Mouse (Mus musculus) heart, adult 8-10 months (tissue): ENCODE data around the gene Gm28305. TPM values are rescaled to one million over a fixed set of nuclear protein-coding genes. Genes with fewer than 3 reads are reported as not detected.

ENCODE experiments used
- DNase-seq: peaks from one replicate; pipeline ENCODE4 v3.0.0; 2022; ENCODE audit warnings: low spot score
- total RNA-seq, 4 experiments: library from RNA; stranded (reverse); gene quantifications; 2 replicates each; pipeline ENCODE4 v1.2.4; 2022

Gm28305 gene
- total RNA-seq, result 1 to 10 TPM in 1 of 4 experiments, not detected in 3; 2.0 TPM

- no peak for DNase-seq
Measured at GRCm38 (mm10) chr9:104040362-104040761, at the start of gene Gm28305. Gene Gm28305 (plus strand): TSS chr9:104040662.

GRCm38 (mm10) chr9:103996496-103996895, 44.0 kb upstream of the Gm28305 start:
- peak; percentile 55 for DNase-seq

GRCm38 (mm10) chr9:104000601-104001000, 39.9 kb upstream of the Gm28305 start:
- DNase-seq, result no peak

- peak; percentile 99 for DNase-seq
Measured at GRCm38 (mm10) chr9:104001921-104002859, 38.3 kb upstream of the Gm28305 start, which contains the start of gene Nphp3. Gene Nphp3 (plus strand): TSS chr9:104002544.

- DNase-seq, result no peak
Measured at GRCm38 (mm10) chr9:104002913-104003330, 37.5 kb upstream of the Gm28305 start.

GRCm38 (mm10) chr9:104014526-104014925, 25.9 kb upstream of the Gm28305 start:
- DNase-seq, result no peak

GRCm38 (mm10) chr9:104021026-104021425, 19.4 kb upstream of the Gm28305 start:
- no peak for DNase-seq

- DNase-seq, result no peak
Measured at GRCm38 (mm10) chr9:104027186-104027585, 13.3 kb upstream of the Gm28305 start.

- DNase-seq, result no peak
Measured at GRCm38 (mm10) chr9:104029861-104030260, 10.6 kb upstream of the Gm28305 start.

- no peak for DNase-seq
Measured at GRCm38 (mm10) chr9:104034231-104034630, 6.2 kb upstream of the Gm28305 start.

- no peak for DNase-seq
Measured at GRCm38 (mm10) chr9:104034718-104035117, 5.7 kb upstream of the Gm28305 start.

- DNase-seq, result peak; percentile 56
Measured at GRCm38 (mm10) chr9:104035261-104036015, 5.0 kb upstream of the Gm28305 start.

- no peak for DNase-seq
Measured at GRCm38 (mm10) chr9:104038266-104038665, 2.2 kb upstream of the Gm28305 start.

GRCm38 (mm10) chr9:104039031-104039695, 1.3 kb upstream of the Gm28305 start:
- no peak for DNase-seq

- DNase-seq, result no peak
Measured at GRCm38 (mm10) chr9:104039742-104040141, 720 bp upstream of the Gm28305 start.

- DNase-seq, result no peak
Measured at GRCm38 (mm10) chr9:104043676-104044075, 3.2 kb downstream of the Gm28305 start.

GRCm38 (mm10) chr9:104051028-104051427, 10.6 kb downstream of the Gm28305 start:
- no peak for DNase-seq

- DNase-seq, result no peak
Measured at GRCm38 (mm10) chr9:104062430-104063243, 22.2 kb downstream of the Gm28305 start, which contains the start of gene Uba5. Gene Uba5 (minus strand): TSS chr9:104063134.

GRCm38 (mm10) chr9:104063244-104063961, 22.9 kb downstream of the Gm28305 start, which contains the start of gene Acad11:
Gene Acad11 (plus strand): TSS chr9:104063377.
- DNase-seq, result peak; percentile 91

GRCm38 (mm10) chr9:104064571-104064970, 24.1 kb downstream of the Gm28305 start:
- no peak for DNase-seq
